Mouse (Mus musculus) embryonic fibroblast, embryonic 13.5 days (primary cell): ENCODE measurements around the gene Pth.

Source experiments
- CTCF ChIP-seq: IDR thresholded peaks from 2 replicates; pipeline ENCODE4 v1.5.1; 2011; ENCODE audit warnings: mild to moderate bottlenecking, control low read depth, low read length, moderate library complexity, borderline replicate concordance; ENCODE audit not compliant: insufficient read depth
- POLR2A ChIP-seq: IDR thresholded peaks from 2 replicates; pipeline ENCODE4 v1.6.1; 2011; ENCODE audit warnings: low read depth, mild to moderate bottlenecking, control low read depth, low read length, moderate library complexity

DNA sequence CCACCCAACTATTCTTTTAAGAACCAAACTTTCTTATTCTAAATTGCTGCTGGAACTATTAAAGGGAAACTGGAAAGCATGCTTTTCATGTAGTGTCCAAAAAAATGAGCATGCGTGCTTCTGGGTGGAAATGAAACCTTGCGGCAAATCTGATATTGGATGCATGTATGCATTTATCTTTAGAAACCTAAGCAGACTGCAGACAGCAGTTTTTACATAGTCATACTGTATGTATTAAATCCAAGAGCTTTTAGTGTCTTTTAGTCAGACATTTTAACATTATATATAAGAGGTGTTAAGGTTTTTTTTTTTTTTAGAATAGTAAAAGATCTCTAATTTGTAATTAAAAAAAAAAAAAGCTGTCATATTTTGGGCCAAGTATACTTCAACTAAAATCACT is 40.7 kb downstream of the Pth start:
- TF ChIP-seq POLR2A (no peak), CTCF (no peak)
